Comparison of ENCODE assay signal across 8 mouse cellular contexts in the genomic region with DNA sequence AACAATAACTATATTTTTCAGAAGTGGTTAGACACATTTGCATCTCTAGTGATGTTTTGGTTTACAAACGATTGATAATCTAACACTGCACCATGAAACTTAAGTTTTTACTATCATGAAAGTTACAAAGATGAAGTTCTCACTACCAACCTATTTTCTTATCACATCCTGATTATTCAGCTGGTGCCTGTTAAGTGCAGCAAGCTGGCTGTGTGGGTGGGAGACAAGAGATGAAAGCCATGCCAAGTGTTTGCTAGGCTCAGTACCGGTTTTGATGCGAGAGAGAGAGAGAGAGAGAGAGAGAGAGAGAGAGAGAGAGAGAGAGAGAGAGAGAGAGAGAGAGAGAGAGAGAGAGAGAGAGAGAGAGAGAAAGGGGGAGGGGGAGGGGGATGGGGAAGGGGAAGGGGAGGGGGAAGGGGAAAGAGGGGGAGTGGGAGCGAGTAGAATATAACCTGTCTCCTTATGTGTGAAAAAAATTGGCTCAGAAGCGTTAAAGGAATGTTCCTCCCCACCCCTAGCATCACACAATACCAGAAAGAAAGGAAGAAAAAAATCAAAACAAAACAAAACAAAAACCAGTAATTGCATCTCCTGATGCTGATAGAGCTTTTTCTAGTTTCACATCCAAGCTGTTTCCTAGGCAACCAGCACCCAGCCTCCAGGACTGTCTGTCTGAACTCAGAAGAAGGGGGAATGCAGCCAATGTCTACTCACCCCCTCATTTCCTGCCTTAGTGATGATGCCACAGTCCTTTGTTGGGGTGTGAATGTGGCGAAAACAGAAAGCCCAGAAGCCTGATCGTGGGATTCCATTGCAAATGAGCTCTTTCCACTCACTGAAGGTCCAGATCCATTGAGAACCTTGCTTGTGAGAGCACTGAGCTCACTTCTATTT. TPM values are rescaled to one million over a fixed set of nuclear protein-coding genes. Genes with fewer than 3 reads are reported as not detected.
A peak's percentile ranks its signal among the peaks of the same experiment; 100 is the strongest.
DNase-seq lines count a peak whose midpoint lies in the region; ATAC-seq and TF ChIP-seq lines count a peak whose summit lies in the region.
"Had no signal": no experiment of that assay in that cellular context is flagged by ENCODE, and none has a peak within 500 bp of the region (broad histone marks: within the 10 kb centered on the region; RNA-seq: fewer than 3 reads in every experiment).

No protein-coding gene starts in this region.

- H3K27ac ChIP-seq in layer of hippocampus, adult 2 months, result peak overlapping the region; percentile 84
- H3K27ac ChIP-seq in midbrain, embryonic 16.5 days (ENCODE audit: low read length), result peak overlapping the region; percentile 88
- H3K27ac ChIP-seq: liver, embryonic 13.5 days had no signal

- peak overlapping the region; percentile 43; the same call in 1 of the 2 replicates for H3K9ac ChIP-seq in midbrain, embryonic 16.5 days (ENCODE audit: low read depth, low read length)
- H3K9ac ChIP-seq: liver, embryonic 13.5 days had no signal

- H3K4me3 ChIP-seq in layer of hippocampus, adult 2 months, result peak overlapping the region; percentile 27; the same call in 1 of the 2 replicates
- no peak overlapping the region for H3K4me3 ChIP-seq in midbrain, embryonic 16.5 days (ENCODE audit: low read depth, low read length)
- H3K4me3 ChIP-seq: liver, embryonic 13.5 days had no signal

- H3K36me3 ChIP-seq in midbrain, embryonic 16.5 days (ENCODE audit: control insufficient read depth, insufficient read depth, low read length), result no peaks in the 10 kb centered on the region
- H3K36me3 ChIP-seq: liver, embryonic 13.5 days had no signal

- peak; percentile 97 for ATAC-seq in CD4-positive, CD25-positive, alpha-beta regulatory T cell, adult 4 months
- ATAC-seq in midbrain, embryonic 16.5 days, result peak; percentile 98

- H3K4me1 ChIP-seq in midbrain, embryonic 16.5 days (ENCODE audit: control insufficient read depth, insufficient read depth, low read length), result peaks cover 10% of the 10 kb centered on the region

- H3K9me3 ChIP-seq in midbrain, embryonic 16.5 days (replicated peaks; ENCODE audit: control insufficient read depth, low read length, poor library complexity, severe bottlenecking), result no peaks in the 10 kb centered on the region

- no peaks in the 10 kb centered on the region for H3K27me3 ChIP-seq in midbrain, embryonic 16.5 days (ENCODE audit: control insufficient read depth, insufficient read depth, low read depth, low read length)
- H3K27me3 ChIP-seq: liver, embryonic 13.5 days had no signal

- H3K4me2 ChIP-seq in midbrain, embryonic 16.5 days (ENCODE audit: low read length), result peak overlapping the region; percentile 43
- H3K4me2 ChIP-seq: liver, embryonic 13.5 days had no signal

- no peak for TF ChIP-seq CTCF in layer of hippocampus, adult 2 months (conservative IDR thresholded peaks at IDR 0.05)

- WGBS in midbrain, embryonic 16.5 days, result 16% methylated on average over 6 of the region's 7 CpGs

- peak; percentile 69 for DNase-seq in R1 (ENCODE audit: low read depth, low spot score)
- peak; percentile 90 to 93 for DNase-seq in frontal cortex, adult 2 months (ENCODE audit: extremely low spot score in 1 of 2, low spot score in 1 of 2)
- peak; percentile 75 to 95 for DNase-seq in layer of hippocampus, adult 2 months (ENCODE audit: low spot score in 2 of 2)
- no peak for DNase-seq in spleen, postnatal 14 days (ENCODE audit: low spot score in 2 of 2)
- DNase-seq in gastrocnemius, postnatal 10 days, result no peak
- DNase-seq: liver, embryonic 13.5 days had no signal

RNA-seq across cellular contexts. Expression of gene Tubb2a, which starts 18.0 kb away (rescaled TPM):
- 10 to 100 TPM; 17.8 to 20.1 TPM for polyA plus RNA-seq in CD4-positive, CD25-positive, alpha-beta regulatory T cell, adult 4 months (2017; shearing (Covaris generic))
- 1,752 and 1,773 TPM in 2 replicates for polyA plus RNA-seq in frontal cortex, adult 2 months (2012; rRNA removed)
- total RNA-seq in layer of hippocampus, adult 2 months (2021), result 1,000 to 10,000 TPM in 1 of 2 experiments, 100 to 1,000 TPM in 1; 962 to 1,047 TPM
- polyA plus RNA-seq in midbrain, embryonic 16.5 days (2015; fragmentation: Nextera tagmentation; extraction: Ambion mirVana), result 3,297 and 3,828 TPM in 2 replicates
- 10 to 100 TPM; 44.4 to 49.4 TPM for total RNA-seq in gastrocnemius, postnatal 10 days (2021)

RNA-seq across cellular contexts. Expression of gene Tubb2b, which starts 34.5 kb away (rescaled TPM):
- polyA plus RNA-seq in CD4-positive, CD25-positive, alpha-beta regulatory T cell, adult 4 months (2017; shearing (Covaris generic)), result under 1 TPM; 0.59 to 0.72 TPM
- polyA plus RNA-seq in frontal cortex, adult 2 months (2012; rRNA removed), result 387 and 426 TPM in 2 replicates
- 100 to 1,000 TPM; 227 to 233 TPM for total RNA-seq in layer of hippocampus, adult 2 months (2021)
- polyA plus RNA-seq in midbrain, embryonic 16.5 days (2015; fragmentation: Nextera tagmentation; extraction: Ambion mirVana), result 1,230 and 1,315 TPM in 2 replicates
- 10 to 100 TPM; 17.1 to 20.5 TPM for total RNA-seq in gastrocnemius, postnatal 10 days (2021)

RNA-seq across cellular contexts. Expression of gene Bphl, which starts 58.4 kb away (rescaled TPM):
- 10 to 100 TPM; 29.9 to 36.0 TPM for polyA plus RNA-seq in CD4-positive, CD25-positive, alpha-beta regulatory T cell, adult 4 months (2017; shearing (Covaris generic))
- polyA plus RNA-seq in frontal cortex, adult 2 months (2012; rRNA removed), result 47.1 and 56.5 TPM in 2 replicates
- total RNA-seq in layer of hippocampus, adult 2 months (2021), result 10 to 100 TPM; 50.8 to 51.9 TPM
- 39.2 and 45.1 TPM in 2 replicates for polyA plus RNA-seq in midbrain, embryonic 16.5 days (2015; fragmentation: Nextera tagmentation; extraction: Ambion mirVana)
- 10 to 100 TPM; 21.3 to 26.5 TPM for total RNA-seq in gastrocnemius, postnatal 10 days (2021)

Comparison
In these comparisons a context has a peak if more than half of its experiments do, and no peak if none do; other contexts are left out.
1. DNase-seq: peak in R1 (single experiment), frontal cortex, adult 2 months (2 of 2) and layer of hippocampus, adult 2 months (2 of 2); none in spleen, postnatal 14 days (0 of 2) and gastrocnemius, postnatal 10 days (single experiment).
2. RNA of gene Tubb2a, which starts 18.0 kb away (polyA plus RNA-seq): 3,297 to 3,828 TPM in midbrain, embryonic 16.5 days and 1,752 to 1,773 TPM in frontal cortex, adult 2 months; 17.8 to 20.1 TPM in CD4-positive, CD25-positive, alpha-beta regulatory T cell, adult 4 months; every median in the first group is over 10 times any median in the second.
3. RNA of gene Tubb2b, which starts 34.5 kb away (polyA plus RNA-seq): 1,230 to 1,315 TPM in midbrain, embryonic 16.5 days and 387 to 426 TPM in frontal cortex, adult 2 months; 0.59 to 0.72 TPM in CD4-positive, CD25-positive, alpha-beta regulatory T cell, adult 4 months; every median in the first group is over 100 times any median in the second.